Mouse (Mus musculus) cerebellum, adult (tissue): Measurements from ENCODE around the gene Mfap1a.

Experiments used
- ATAC-seq: cut with Nextera tagmentation; 2 replicates; pipeline ENCODE4 v1.9.2; 2017; ENCODE audit warnings: mild to moderate bottlenecking, moderate library complexity, mixed read lengths; ENCODE audit not compliant: insufficient number of reproducible peaks, low FRiP score, low TSS enrichment

Gene Mfap1a

DNA sequence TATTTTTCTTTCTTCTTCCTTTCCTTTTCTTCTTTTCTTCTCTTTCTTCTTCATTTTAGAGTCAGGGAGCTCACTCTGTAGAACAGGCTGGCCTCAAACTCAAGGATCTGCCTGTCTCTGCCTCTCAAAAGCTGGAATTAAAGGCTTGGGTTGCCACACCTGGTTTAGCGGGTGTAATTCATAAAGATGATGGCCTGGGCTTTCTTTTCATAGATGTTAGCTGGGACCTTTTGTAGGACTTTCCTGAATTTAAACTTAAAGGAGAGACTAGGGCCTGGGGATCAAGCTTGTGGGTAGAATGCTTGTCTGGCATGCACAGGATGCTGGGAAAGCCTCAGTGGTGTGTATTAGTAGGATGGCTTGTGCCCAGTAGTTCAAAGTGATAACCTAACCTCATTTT is 62.3 kb downstream of the Mfap1a start, which contains the start of gene Ell3:
Ell3 (minus strand) TSS at position 101 of the 400 bp plus-strand sequence.
- no peak for ATAC-seq

DNA sequence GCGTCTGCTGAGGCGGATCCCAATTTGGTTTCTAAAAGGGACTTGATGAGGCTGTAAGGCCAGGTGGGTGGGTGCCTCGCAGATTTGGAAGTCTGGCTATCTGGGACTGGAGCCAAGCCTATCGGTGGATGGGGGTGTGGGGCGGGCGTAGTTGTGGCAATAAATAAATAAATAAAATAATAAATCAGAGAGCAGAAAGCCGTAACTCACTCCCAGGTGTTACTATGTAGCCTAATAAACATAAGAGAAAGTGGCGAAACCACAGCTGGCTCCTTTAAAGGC is 63.5 kb downstream of the Mfap1a start:
- no peak for ATAC-seq

GRCm38 (mm10) chr2:121442259-121443067 is 64.0 kb downstream of the Mfap1a start:
- peak; percentile 40; the same call in 1 of the 2 replicates for ATAC-seq
